Mouse (Mus musculus) olfactory bulb, adult 2 months (tissue): ENCODE data around the gene Olfr370.

Experiments used
- CTCF ChIP-seq: fragments of 200-500 bp; IDR thresholded peaks from 2 replicates; pipeline ENCODE4 v1.5.1; 2012; ENCODE audit warnings: low read depth, mild to moderate bottlenecking, low read length, moderate library complexity; ENCODE audit not compliant: insufficient read depth
- POLR2A ChIP-seq: fragments of 200-500 bp; IDR thresholded peaks from 2 replicates; pipeline ENCODE4 v1.6.1; 2012; ENCODE audit warnings: mild to moderate bottlenecking, low read depth, low read length, moderate library complexity; ENCODE audit not compliant: insufficient read depth

GRCm38 (mm10) chr8:83592682-83593081, 57.1 kb downstream of the Olfr370 start:
- TF ChIP-seq CTCF (no peak), POLR2A (no peak)
